Mouse (Mus musculus) heart, postnatal 0 days (tissue): ENCODE results near the gene Neurog2. TPM values are rescaled to one million over a fixed set of nuclear protein-coding genes. Genes with fewer than 3 reads are reported as not detected.

ENCODE experiments used
- ATAC-seq: fragments of 200-750 bp; cut with Nextera tagmentation; 2 replicates; pipeline ENCODE4 v1.8.0; 2017; ENCODE audit warnings: low read depth, moderate number of reproducible peaks, moderate library complexity; ENCODE audit not compliant: insufficient read depth
- DNase-seq: peaks from one replicate; pipeline ENCODE4 v3.0.0-alpha.2; 2016; ENCODE audit warnings: low spot score
- H3K27ac ChIP-seq: fragments of 300-500 bp; sonication (generic); 2 replicates; pipeline ENCODE4 v1.5.1; 2014; ENCODE audit warnings: low read depth, mild to moderate bottlenecking
- H3K27me3 ChIP-seq: fragments of 300-500 bp; sonication (generic); 2 replicates; pipeline ENCODE4 v1.6.1; 2014; ENCODE audit warnings: low read length, mixed read lengths; ENCODE audit not compliant: control insufficient read depth, insufficient read depth
- H3K36me3 ChIP-seq: fragments of 300-500 bp; sonication (generic); replicated peaks from 2 replicates; pipeline ENCODE4 v1.6.1; 2014; ENCODE audit warnings: low read length, mixed read lengths; ENCODE audit not compliant: control insufficient read depth, insufficient read depth
- H3K4me1 ChIP-seq: fragments of 300-500 bp; sonication (generic); 2 replicates; pipeline ENCODE4 v1.6.1; 2014; ENCODE audit warnings: antibody characterized with exemption; ENCODE audit not compliant: control insufficient read depth, insufficient read depth
- H3K4me2 ChIP-seq: fragments of 300-500 bp; sonication (generic); 2 replicates; pipeline ENCODE4 v1.6.1; 2014; ENCODE audit warnings: low read depth, mild to moderate bottlenecking, low read length, moderate library complexity
- H3K4me3 ChIP-seq: fragments of 300-500 bp; sonication (generic); 2 replicates; pipeline ENCODE4 v1.5.1; 2014; ENCODE audit warnings: low read depth, low read length
- H3K9ac ChIP-seq: fragments of 300-500 bp; sonication (generic); replicated peaks from 2 replicates; pipeline ENCODE4 v1.6.1; 2014; ENCODE audit warnings: low read depth, low read length, mixed read lengths
- H3K9me3 ChIP-seq: fragments of 300-500 bp; sonication (generic); replicated peaks from 2 replicates; pipeline ENCODE4 v1.6.1; 2016; ENCODE audit warnings: low read length; ENCODE audit not compliant: control insufficient read depth
- CTCF ChIP-seq: IDR thresholded peaks from 2 replicates; pipeline ENCODE4 v1.5.1; 2016; ENCODE audit warnings: antibody characterized with exemption, control low read depth, low read depth
- EP300 ChIP-seq: IDR thresholded peaks from 2 replicates; pipeline ENCODE4 v1.6.1; 2016; ENCODE audit warnings: antibody characterized with exemption, low read depth
- WGBS: fragments of 180-500 bp; shearing (Covaris S2); extraction: QIAGEN DNeasy Blood & Tissue Kit; methylation state at CpG from one replicate; pipeline ENCODE4 v1.1.7; 2014; 5-methylcytosine and 5-hydroxymethylcytosine counted together
- polyA plus RNA-seq: library from polyadenylated mRNA; unstranded; fragments of >200 nt; fragmentation: Nextera tagmentation; extraction: Ambion mirVana; gene quantifications from 2 replicates; pipeline ENCODE4 v1.2.1, GENCODE M21; 2015
- total RNA-seq: library from RNA; depleted of rRNA; stranded (reverse); fragments of >200 nt; gene quantifications from 2 replicates; pipeline ENCODE4 v1.2.3, GENCODE M21; 2014; ENCODE audit warnings: low replicate concordance

The Neurog2 gene
- total and polyA plus RNA-seq, 2 experiments from 2014 or later: not detected

DNA sequence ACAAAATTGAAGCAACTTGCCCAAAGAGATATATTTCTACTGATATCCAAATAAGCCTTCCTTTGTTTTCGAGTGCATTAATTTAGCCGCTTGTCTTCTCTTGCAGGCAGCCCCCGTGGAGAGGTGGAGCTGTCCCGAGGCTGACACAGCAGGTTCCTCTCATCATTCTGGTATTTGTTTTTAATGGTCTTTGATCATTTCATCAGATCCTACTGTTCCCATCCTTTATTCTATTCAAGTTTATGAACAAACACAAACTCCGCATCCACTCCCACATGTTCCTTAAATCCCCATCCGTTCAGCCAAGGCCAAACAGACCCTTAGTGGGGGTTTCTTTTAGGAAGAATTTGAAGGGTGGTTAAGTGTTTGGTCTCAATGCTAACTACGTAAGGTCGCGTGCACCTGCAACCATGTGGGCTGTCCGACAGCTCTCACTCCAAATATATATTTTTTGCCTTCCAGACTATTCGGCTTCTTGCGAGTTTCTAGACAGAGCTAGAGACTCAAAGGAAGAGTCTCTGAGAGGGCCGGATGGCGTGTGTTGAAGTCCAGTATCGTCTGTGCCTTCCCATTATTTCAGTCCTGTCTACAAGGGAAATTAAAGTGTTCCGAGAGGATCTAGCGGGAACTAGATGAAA, 2.1 kb upstream of the Neurog2 start:
- Histone ChIP-seq H3K4me3 (no peak overlapping the region), H3K9ac (no peak overlapping the region), H3K9me3 (no peaks in the 10 kb centered on the region), H3K36me3 (no peaks in the 10 kb centered on the region), H3K4me2 (no peak overlapping the region), H3K4me1 (peaks cover 12% of the 10 kb centered on the region; the same call in 1 of the 2 replicates), H3K27ac (no peak overlapping the region), H3K27me3 (peaks cover 96% of the 10 kb centered on the region)
- 10% methylated on average over 17 of the region's 17 CpGs for WGBS
- TF ChIP-seq CTCF: no peak
- no peak for TF ChIP-seq EP300
- no peak for ATAC-seq
- DNase-seq: no peak

DNA sequence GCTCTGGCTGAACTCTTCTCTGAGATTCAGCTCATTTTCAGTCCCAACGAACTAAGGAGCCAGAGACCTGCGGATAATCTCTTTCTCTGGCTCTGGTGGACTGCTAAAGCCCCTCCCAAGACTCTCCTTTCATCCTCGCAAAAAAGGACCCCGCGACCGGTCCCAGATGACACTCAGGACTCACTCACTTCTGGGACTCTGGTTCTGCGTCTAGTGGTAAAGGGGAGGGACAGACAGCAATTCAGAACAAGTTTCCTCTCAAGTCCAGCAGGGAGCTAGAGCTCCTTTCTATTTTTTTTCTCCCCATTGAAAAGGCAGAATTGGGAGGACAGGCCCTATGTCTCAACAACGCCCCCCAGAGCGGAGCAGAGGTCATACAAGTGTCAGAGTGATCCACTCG, 1.4 kb upstream of the Neurog2 start:
- Histone ChIP-seq H3K27me3 (peaks cover 95% of the 10 kb centered on the region), H3K27ac (no peak overlapping the region), H3K36me3 (no peaks in the 10 kb centered on the region), H3K4me2 (no peak overlapping the region), H3K9me3 (no peaks in the 10 kb centered on the region), H3K4me1 (peaks cover 12% of the 10 kb centered on the region; the same call in 1 of the 2 replicates), H3K9ac (no peak overlapping the region), H3K4me3 (no peak overlapping the region)
- ATAC-seq (no peak), DNase-seq (no peak)
- no peak for TF ChIP-seq CTCF
- TF ChIP-seq EP300: no peak
- WGBS: 2% methylated on average over 10 of the region's 10 CpGs

DNA sequence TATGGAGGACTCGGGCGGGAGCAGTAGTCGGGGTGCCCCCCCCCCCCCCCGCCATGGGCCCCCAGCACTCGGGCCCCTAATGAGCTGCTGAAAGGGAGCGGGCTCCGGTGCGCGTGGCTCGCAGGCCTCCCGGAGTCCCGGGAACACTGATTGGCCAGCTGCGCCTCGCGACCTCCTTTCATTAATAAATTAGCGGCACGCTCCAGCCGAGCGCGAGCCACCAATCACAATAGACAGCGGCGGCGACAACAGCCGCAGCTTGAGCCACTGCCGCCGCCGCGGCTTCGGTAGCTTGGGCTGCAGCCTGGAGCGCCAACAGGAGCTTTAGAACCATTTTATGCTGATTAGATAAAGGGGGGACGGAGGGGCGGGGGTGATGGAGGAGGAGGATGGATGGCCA, 404 bp upstream of the Neurog2 start:
- no peak overlapping the region for H3K9ac ChIP-seq
- 1% methylated on average over 31 of the region's 32 CpGs for WGBS
- H3K4me1 ChIP-seq: peaks cover 12% of the 10 kb centered on the region; the same call in 1 of the 2 replicates
- H3K4me3 ChIP-seq: peak overlapping the region; percentile 50
- no peaks in the 10 kb centered on the region for H3K9me3 ChIP-seq
- peak overlapping the region; percentile 77 for H3K4me2 ChIP-seq
- peaks cover 95% of the 10 kb centered on the region for H3K27me3 ChIP-seq
- H3K27ac ChIP-seq: no peak overlapping the region
- no peak for TF ChIP-seq EP300
- no peak for TF ChIP-seq CTCF
- no peaks in the 10 kb centered on the region for H3K36me3 ChIP-seq
- ATAC-seq (no peak; the same call in 1 of the 2 replicates), DNase-seq (no peak)

DNA sequence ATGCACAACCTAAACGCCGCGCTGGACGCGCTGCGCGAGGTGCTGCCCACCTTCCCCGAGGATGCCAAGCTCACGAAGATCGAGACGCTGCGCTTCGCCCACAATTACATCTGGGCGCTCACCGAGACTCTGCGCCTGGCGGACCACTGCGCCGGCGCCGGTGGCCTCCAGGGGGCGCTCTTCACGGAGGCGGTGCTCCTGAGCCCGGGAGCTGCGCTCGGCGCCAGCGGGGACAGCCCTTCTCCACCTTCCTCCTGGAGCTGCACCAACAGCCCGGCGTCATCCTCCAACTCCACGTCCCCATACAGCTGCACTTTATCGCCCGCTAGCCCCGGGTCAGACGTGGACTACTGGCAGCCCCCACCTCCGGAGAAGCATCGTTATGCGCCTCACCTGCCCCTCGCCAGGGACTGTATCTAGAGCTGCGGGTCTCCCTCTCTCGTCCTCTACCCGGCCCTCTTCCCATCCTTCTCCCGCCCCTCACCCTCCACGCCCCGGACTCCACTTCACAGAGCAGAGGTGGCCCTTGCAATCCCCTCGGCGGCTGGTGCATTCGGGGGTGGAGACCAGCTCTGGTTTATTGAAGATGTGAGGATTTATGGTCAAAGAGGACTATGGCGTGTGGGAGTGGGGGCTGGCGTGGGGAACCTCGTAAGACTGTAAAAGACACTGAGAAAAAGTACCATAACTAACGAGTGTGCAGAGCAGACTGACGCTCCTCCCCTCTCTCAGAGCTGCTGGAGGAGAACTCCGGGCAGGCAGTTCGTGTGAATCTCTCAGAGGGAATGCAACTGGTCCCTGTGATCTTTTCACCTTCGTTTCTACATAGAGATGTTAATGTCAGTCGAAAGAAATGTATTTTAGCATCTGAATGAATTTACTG, 1.4 kb downstream of the Neurog2 start:
- 2% methylated on average over 57 of the region's 58 CpGs for WGBS
- H3K9me3 ChIP-seq: no peaks in the 10 kb centered on the region
- H3K9ac ChIP-seq: no peak overlapping the region
- H3K4me2 ChIP-seq: peak overlapping the region; percentile 77
- H3K27me3 ChIP-seq: peaks cover 96% of the 10 kb centered on the region
- peak; percentile 87 for ATAC-seq
- no peak overlapping the region for H3K27ac ChIP-seq
- no peak for DNase-seq
- H3K4me1 ChIP-seq: peaks cover 12% of the 10 kb centered on the region; the same call in 1 of the 2 replicates
- H3K4me3 ChIP-seq: peak overlapping the region; percentile 50
- no peak for TF ChIP-seq EP300
- TF ChIP-seq CTCF: peak; percentile 85
- H3K36me3 ChIP-seq: no peaks in the 10 kb centered on the region

DNA sequence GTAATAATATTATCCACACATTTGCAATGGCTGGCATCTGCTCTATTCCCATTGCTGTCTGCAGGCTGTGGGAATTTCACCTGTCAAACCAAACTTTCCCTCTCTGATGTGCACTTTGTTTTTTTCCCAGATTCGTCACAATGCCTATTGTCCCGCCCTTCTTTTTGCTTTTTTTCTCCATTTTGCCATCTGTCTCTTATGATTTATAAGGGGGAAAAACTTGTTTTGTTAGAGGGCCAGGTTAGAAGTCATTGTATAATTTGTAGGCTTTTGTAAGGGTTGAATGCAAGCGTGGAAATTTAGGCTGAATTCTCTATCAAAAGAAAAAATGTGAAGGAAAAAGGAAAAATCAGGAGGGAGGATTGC, 2.0 kb downstream of the Neurog2 start:
- Histone ChIP-seq H3K27me3 (peaks cover 97% of the 10 kb centered on the region), H3K4me3 (no peak overlapping the region), H3K4me2 (no peak overlapping the region), H3K27ac (no peak overlapping the region), H3K9ac (no peak overlapping the region), H3K9me3 (no peaks in the 10 kb centered on the region), H3K36me3 (no peaks in the 10 kb centered on the region), H3K4me1 (peaks cover 12% of the 10 kb centered on the region; the same call in 1 of the 2 replicates)
- WGBS: 12% methylated on average over 3 of the region's 3 CpGs
- no peak for DNase-seq
- ATAC-seq: no peak
- TF ChIP-seq EP300 (no peak), CTCF (no peak)
